Mouse (Mus musculus) cerebellum, postnatal 25 days (tissue): Measurements from ENCODE around the gene Spag17.
A peak's percentile ranks its signal among the peaks of the same experiment; 100 is the strongest.

Experiments used
- DNase-seq, 2 experiments: peaks; one replicate each; pipeline ENCODE4 v3.0.0; 2021; ENCODE audit warnings: mixed read lengths in 2 of 2

Gene Spag17

GRCm38 (mm10) chr3:100164991-100165390 lies 279.8 kb downstream of the Spag17 start:
- DNase-seq: no peak

GRCm38 (mm10) chr3:100176031-100176430 lies 290.8 kb downstream of the Spag17 start:
- DNase-seq: no peak

- no peak for DNase-seq
Measured at GRCm38 (mm10) chr3:100180471-100180870, 295.3 kb downstream of the Spag17 start.

GRCm38 (mm10) chr3:100189444-100189843 lies 304.2 kb downstream of the Spag17 start:
- peak; percentile 34 to 71 for DNase-seq

GRCm38 (mm10) chr3:100189861-100190260 lies 304.7 kb downstream of the Spag17 start:
- no peak for DNase-seq
